Mouse (Mus musculus) gastrocnemius, adult 2 months (tissue): Measurements from ENCODE around the gene Gm38394. TPM values are rescaled to one million over a fixed set of nuclear protein-coding genes. Genes with fewer than 3 reads are reported as not detected.
A peak's percentile ranks its signal among the peaks of the same experiment; 100 is the strongest.

ENCODE experiments used
- DNase-seq: peaks from one replicate; pipeline ENCODE4 v3.0.0; 2022
- H3K27ac ChIP-seq: fragments of 200-600 bp; 2 replicates; pipeline ENCODE4 v1.8.1; 2022; ENCODE audit warnings: mild to moderate bottlenecking
- H3K4me3 ChIP-seq: fragments of 200-600 bp; 2 replicates; pipeline ENCODE4 v1.8.1; 2022; ENCODE audit warnings: mild to moderate bottlenecking, moderate library complexity
- CTCF ChIP-seq: fragments of 200-600 bp; IDR thresholded peaks from 2 replicates; pipeline ENCODE4 v1.8.1; 2022; ENCODE audit warnings: antibody characterized with exemption, mild to moderate bottlenecking, moderate library complexity
- intact Hi-C: fragments of 180-260 bp; cut with DNase I; formaldehyde crosslinking; loops from one replicate; pipeline ENCODE4 v1.15.1; 2025
- total RNA-seq, 2 experiments: library from RNA; stranded (reverse); gene quantifications; 2 replicates each; pipeline ENCODE4 v1.2.3; 2021

Gene Gm38394
- total RNA-seq, 2 experiments from 2014 or later = 29.8 to 32.2 TPM

GRCm38 (mm10) chr1:133610601-133611000, 50.5 kb downstream of the Gm38394 start:
- no peak for TF ChIP-seq CTCF
- Histone ChIP-seq H3K4me3 (no peak overlapping the region), H3K27ac (no peak overlapping the region)
- intact Hi-C loops = loop anchor here (1.0 to 10.0 kb wide), 4 partner anchors 228 to 466 kb away; no protein-coding TSS in a partner anchor
- DNase-seq = no peak

GRCm38 (mm10) chr1:133609771-133610502, 51.2 kb downstream of the Gm38394 start, which contains the start of gene Snrpe:
Gene Snrpe, minus strand, starts transcription at chr1:133610291.
- peak; percentile 98 for DNase-seq
- peak; percentile 98 for TF ChIP-seq CTCF
- intact Hi-C loops = loop anchor here (1.0 to 10.0 kb wide), 4 partner anchors 228 to 465 kb away; no protein-coding TSS in a partner anchor
- Histone ChIP-seq H3K27ac (peak within 1 kb of the TSS; percentile 95), H3K4me3 (peak within 1 kb of the TSS; percentile 92)

GRCm38 (mm10) chr1:133603174-133603573, 57.9 kb downstream of the Gm38394 start:
- intact Hi-C loops = no loop called here

GRCm38 (mm10) chr1:133596298-133597007, 64.7 kb downstream of the Gm38394 start:
- no peak for DNase-seq
- peak; percentile 37 for TF ChIP-seq CTCF
- Histone ChIP-seq H3K4me3 (no peak overlapping the region), H3K27ac (peak overlapping the region; percentile 12; the same call in 1 of the 2 replicates)
- intact Hi-C loops = no loop called here

More at GRCm38 (mm10) chr1:133603174-133603573, 57.9 kb downstream of the Gm38394 start:
- Histone ChIP-seq H3K4me3 (no peak overlapping the region), H3K27ac (no peak overlapping the region)
- TF ChIP-seq CTCF = no peak
- no peak for DNase-seq

- H3K27ac ChIP-seq = no peak overlapping the region
- TF ChIP-seq CTCF = peak; percentile 52
- no peak for DNase-seq
- intact Hi-C loops = loop anchor here (1.0 kb wide), 1 partner anchor 204 kb away; no protein-coding TSS in a partner anchor
- no peak overlapping the region for H3K4me3 ChIP-seq
These were observed 75.1 kb downstream of the Gm38394 start for GRCm38 (mm10) chr1:133585995-133586537.

- no peak for DNase-seq
- Histone ChIP-seq H3K27ac (no peak overlapping the region), H3K4me3 (no peak overlapping the region)
- no peak for TF ChIP-seq CTCF
- intact Hi-C loops = no loop called here
These were observed 89.8 kb downstream of the Gm38394 start for GRCm38 (mm10) chr1:133571293-133571692.

Other genes starting within 250 kb of the Gm38394 start
- 10 to 100 TPM in 1 of 2 experiments, 1 to 10 TPM in 1; 8.9 to 12.4 TPM for gene Sox13, start 236.9 kb downstream of the Gm38394 start, total RNA-seq
- gene Snrpe, start 51.0 kb downstream of the Gm38394 start, total RNA-seq = 10 to 100 TPM; 42.9 to 63.3 TPM
- 10 to 100 TPM in 1 of 2 experiments, 1 to 10 TPM in 1; 7.3 to 11.7 TPM for gene Zbed6, start 433 bp downstream of the Gm38394 start, total RNA-seq
- not detected for gene Lax1, start 28.8 kb upstream of the Gm38394 start, total RNA-seq
- 10 to 100 TPM in 1 of 2 experiments, 1 to 10 TPM in 1; 9.0 to 12.0 TPM for gene Atp2b4, start 139.7 kb upstream of the Gm38394 start, total RNA-seq
- gene Optc, start 246.7 kb upstream of the Gm38394 start, total RNA-seq = under 1 TPM in 1 of 2 experiments, not detected in 1; 0.13 TPM